Mouse (Mus musculus) lung, postnatal 4 days (tissue): Measurements from ENCODE around the gene Pde6b.

ENCODE experiments used
- DNase-seq, 2 experiments: peaks; one replicate each; pipeline ENCODE4 v3.0.0; 2021

The Pde6b gene

DNA sequence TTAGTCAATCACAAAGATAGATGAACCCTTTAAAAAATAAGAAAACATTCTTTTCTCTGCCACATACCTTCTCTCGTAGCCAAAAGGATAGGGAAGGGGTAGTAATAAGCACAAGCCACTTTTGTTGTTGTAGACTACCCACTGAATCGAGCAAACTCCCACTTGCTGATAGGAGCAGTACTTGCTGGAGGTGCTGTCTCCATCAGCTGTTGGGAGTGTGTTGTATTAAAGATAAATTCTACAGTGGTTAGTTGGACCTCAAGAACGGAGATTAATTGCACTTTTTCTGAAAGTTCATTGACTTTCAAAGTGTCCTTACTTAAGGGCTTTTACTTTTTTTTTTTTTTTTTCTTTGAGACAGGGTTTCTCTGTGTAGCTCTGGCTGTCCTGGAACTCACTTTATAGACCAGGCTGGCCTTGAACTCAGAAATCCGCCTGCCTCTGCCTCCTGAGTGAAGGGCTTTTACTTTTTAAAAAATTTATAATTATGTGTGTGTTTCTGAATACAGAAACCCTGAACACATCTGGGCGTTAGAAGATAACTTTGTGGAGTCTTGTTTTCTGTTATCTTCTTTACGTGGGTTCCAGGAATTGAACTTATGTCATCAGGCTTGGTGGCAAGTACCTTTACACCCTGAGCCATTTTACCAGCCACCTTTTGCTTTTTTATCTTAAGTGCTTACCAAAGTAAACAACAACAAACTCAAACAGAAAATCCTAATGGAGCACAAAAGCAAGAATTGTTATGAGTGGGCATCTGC is 77.1 kb downstream of the Pde6b start:
- DNase-seq: no peak

DNA sequence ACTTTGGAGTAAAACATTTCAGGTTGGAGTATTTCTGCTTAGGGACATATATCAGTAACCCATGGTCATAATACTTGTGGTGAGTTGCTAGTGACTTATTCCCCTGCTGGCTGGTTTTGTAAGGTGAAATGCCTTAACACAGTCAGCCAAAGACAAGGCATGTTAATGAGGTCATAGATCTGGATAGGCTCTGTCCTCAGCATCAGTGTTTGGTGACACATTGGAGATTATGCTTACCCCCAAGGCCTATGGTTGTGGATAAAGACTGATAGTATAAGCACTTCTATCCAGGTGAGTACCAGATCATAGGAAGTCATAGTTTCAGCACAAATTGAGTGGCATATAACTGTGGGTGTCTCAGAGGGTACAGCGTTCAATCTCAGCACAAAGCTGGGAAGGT is 78.5 kb downstream of the Pde6b start:
- no peak for DNase-seq

DNA sequence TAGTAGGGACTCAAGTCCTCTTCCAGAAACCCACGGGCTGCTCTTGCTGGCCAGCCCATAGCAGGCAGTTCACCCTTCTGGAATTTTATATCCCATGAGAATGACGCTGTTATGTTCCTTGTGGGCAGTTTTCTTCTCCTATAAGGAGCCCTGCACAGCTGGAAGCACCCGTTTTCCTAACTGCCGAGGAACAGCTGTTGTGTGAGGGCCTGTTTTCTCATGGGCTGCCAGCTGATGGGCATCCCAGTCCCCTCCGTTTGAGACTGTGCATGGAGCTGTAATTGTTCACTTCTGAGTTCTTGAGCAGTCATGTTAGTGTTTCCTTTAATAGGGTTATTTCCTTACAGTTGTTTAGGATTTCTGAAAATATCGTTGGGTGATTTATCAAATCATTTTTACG is 81.4 kb downstream of the Pde6b start:
- peak in 1 of 2 experiments; percentile 27 for DNase-seq

DNA sequence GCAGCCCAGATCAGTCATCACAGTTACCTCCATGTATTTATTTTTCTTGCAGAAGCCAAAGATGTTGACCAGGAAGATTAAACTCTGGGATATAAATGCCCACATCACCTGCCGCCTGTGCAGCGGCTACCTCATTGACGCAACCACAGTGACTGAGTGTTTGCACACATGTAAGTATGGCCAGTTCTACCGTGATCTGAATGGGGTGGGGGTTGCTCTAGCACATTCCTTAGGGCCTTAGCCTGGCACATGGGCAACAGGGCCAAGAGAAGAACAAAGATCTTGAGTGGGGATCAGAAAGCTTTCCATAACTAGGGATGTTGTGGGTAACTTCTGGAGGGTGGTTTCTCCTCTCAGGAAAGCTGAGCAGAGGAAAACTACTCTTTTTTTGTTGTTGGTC is 85.5 kb downstream of the Pde6b start:
- DNase-seq: peak; percentile 25 to 63

DNA sequence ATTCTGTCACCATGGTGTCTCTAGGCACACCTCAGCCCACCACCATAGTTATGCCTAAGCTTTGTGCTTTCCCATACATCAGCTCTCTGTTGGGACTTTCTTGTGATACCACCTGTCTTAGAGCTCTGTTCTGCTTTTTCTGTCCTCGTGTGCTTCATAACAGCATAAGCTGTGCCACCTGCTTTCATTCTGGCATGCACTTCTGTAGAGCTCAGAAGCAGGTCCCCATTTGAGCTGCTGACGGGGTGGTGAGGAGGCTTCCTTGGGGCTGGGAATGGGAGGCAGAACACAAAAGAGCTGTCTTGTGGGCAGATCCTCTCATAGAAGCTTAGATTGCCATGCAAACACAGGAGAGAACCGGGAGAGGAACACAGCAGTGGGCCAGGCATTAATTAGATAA is 87.8 kb downstream of the Pde6b start:
- DNase-seq: no peak
